Mouse (Mus musculus) cerebellum, postnatal 4 days (tissue): Measurements from ENCODE around the gene Gm17660.
A peak's percentile ranks its signal among the peaks of the same experiment; 100 is the strongest.
"Not testable (repeated sequence)": the region's sequence is repeated elsewhere in the genome, so short reads cannot be mapped to it uniquely, and the experiment has no call there.

Source experiments
- DNase-seq, 2 experiments: peaks; one replicate each; pipeline ENCODE4 v3.0.0; 2022; ENCODE audit warnings: low spot score in 2 of 2, mixed read lengths in 1 of 2

Gene Gm17660

DNA sequence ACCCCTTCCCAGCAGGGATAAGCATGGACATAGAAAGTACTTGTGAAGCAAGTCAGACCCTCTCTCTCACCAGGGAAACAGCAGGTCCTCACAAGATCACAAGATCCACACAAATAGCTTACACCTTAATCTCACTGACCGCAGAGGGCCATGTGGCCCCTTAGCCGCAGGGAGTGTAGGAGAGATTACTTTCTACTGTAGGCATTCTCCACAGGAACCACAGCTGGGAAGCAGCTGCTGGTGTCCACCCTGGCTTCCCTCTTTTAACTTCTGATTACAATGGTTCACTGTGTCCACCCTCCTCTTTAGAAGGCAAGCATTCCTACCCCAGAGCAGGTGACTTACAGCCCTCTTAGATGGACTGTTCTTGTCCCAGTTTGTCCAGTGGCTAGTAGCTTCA, 33.7 kb downstream of the Gm17660 start:
- DNase-seq: no peak

GRCm38 (mm10) chr5:104042906-104043305, 34.5 kb downstream of the Gm17660 start:
- no peak for DNase-seq

DNA sequence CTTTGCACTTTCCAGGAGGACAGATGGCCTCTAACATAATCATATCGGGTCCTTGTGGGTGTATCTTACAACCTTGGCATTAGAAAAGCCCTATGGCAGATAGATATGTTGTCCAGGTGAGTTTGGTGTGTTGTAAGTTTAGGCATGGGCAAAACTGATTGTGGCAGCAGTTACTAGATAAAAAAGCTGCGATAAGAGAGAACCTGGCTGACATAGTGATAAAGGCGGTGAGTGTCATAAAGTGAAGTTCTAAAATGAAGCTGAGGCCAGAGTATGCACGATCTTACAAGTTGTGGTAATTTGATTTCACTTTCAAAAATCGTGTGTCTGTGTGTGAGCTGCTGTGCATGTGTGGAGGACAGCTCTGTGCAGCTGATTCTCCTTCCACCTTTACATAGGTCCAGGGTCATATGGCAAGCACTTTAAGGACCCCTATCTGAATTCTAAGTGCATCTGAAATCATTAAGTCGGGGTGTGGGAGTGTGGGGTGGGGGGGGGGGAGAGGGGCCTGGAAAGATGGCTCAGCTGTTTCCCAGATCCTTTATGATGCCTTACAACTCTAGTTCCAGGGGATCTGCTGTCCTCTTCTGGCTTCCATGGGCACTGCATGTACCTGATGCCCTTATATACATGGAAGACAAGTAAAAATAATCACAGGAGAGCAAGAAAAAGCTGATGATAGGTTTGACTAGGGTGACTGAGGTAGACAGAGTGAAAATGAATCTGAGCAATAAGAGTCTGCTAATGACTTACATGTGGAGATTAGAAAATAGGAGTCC, 38.1 kb downstream of the Gm17660 start:
- DNase-seq: peak in 1 of 2 experiments; percentile 34

GRCm38 (mm10) chr5:104036686-104037085, 40.7 kb downstream of the Gm17660 start:
- DNase-seq: no peak

- no peak for DNase-seq
Measured at GRCm38 (mm10) chr5:104035824-104036223, 41.6 kb downstream of the Gm17660 start.

DNA sequence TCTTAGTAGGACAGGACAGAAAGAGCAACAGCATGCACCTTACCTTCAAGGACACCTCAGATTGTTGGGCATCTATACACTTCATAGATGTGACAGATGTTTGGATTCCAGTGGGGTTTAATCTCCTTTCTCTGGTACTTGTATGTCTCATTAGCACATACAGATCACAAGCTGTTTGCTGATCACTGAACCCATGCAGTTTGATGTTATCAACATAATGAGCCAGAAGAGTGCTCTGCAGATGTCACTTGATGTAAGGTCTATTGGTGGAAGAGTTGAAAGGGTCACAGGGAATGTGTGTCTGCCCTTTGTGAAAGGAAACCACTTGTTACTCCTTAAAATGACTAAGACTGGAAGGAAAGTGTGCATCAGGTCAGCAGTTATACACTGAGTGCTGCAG, 42.3 kb downstream of the Gm17660 start:
- no peak for DNase-seq

GRCm38 (mm10) chr5:104032434-104033097, 44.8 kb downstream of the Gm17660 start:
- no peak for DNase-seq

GRCm38 (mm10) chr5:104025245-104025854, 52.1 kb downstream of the Gm17660 start:
- DNase-seq: no peak

DNA sequence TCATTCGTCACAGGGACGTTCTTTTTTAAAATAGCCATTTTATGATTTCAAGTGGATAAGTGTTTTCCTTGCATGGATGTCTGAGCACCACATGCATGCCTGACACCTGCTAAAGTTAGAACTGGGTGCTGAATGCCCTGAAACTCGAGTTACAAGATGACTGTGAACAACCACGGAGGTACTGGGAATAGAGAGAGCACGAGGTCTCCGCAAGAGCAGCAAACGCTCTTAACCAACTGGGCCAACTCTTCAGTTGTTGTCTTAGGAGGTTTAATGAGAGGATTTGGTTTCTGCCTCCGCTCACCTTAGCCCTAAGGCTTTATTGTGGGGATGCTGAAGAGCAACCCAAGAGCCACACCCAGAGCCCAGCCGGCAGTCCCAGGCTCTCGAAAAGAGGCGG, 52.6 kb downstream of the Gm17660 start:
- DNase-seq: no peak

- not testable (repeated sequence) for DNase-seq
Measured at GRCm38 (mm10) chr5:104024193-104024592, 53.2 kb downstream of the Gm17660 start.

DNA sequence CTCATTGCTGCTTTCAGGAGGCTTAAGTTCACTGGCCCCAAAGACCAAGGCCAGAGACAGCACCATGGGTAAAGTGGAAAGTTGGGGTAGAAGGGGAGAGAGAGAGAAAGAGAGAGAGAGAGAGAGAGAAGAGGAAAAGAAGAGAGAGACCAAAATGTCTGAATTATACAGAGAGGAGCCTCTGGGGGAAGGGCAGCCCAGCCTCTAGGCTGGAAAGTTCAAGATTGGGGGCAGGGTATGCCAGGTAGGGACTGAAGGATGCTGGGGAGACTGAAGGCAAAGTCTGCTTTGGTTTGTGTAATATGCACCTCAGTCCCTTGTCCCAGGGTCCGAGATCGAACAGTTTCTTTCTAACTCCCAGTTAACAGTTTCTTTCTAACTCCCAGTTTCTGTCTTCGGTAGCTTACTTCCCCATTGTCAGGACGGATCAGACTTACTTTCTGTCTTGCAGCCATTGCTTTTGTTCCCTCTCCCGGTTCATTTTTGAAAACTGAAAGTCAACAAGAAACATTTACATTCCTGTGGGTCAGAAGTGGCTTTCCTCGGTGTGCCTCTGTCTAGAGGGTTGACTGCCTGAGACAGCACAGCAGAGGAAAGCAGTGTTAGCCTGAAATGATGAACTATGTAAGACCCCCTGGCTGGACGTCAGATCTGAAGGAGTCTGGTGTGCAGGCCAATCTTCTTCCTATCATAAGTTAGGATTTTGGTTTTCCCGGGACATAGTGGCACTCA, 54.0 kb downstream of the Gm17660 start:
- no peak for DNase-seq

DNA sequence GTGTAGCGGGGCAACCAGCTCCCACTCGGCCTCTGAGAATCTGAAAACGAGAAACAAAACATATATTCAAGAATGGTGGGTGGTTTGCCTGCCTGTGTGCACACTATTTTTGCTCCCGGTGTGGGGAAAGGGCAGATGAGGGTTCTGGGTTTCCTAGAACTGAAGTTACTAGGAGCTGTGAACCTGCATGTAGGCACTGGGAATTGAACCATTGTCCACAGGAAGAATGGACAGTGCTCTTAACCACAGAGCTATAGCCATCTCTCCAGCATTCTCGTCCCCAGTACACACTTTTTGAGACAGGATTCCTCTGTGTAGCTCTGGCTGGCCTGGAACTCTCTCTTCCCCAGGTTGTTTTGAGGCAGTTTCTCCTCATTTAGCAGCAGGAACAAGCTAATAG, 54.9 kb downstream of the Gm17660 start:
- DNase-seq: no peak

- DNase-seq: peak; percentile 36 to 56
Measured at GRCm38 (mm10) chr5:104021597-104022378, 55.6 kb downstream of the Gm17660 start, which contains the start of gene Hsd17b11. Gene Hsd17b11 (minus strand): TSS chr5:104021919.
